ENCODE assay signal across 9 mouse cellular contexts in the genomic region with DNA sequence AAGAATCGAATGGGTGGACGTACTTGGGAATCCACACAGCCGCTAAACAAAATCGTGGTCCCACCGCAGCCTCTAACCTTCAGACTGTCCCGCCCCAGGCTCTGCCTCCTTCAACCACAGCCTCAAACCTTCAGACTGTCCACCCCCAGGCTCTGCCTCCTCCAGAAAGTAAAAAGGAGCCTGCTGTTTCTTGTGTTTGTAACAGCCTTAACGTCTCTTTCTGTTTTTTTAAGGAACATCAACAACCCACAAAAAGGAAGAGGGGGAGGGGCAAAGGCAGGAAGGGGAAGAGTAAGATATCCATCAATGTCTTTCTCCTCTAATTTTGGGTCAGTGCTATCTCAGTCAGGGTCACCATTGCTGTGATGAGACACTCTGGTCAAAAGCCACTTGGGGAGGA. TPM values are rescaled to one million over a fixed set of nuclear protein-coding genes. Genes with fewer than 3 reads are reported as not detected.
DNase-seq lines count a peak whose midpoint lies in the region; ATAC-seq and TF ChIP-seq lines count a peak whose summit lies in the region.
"Had no signal": no experiment of that assay in that cellular context is flagged by ENCODE, and none has a peak within 500 bp of the region (broad histone marks: within the 10 kb centered on the region; RNA-seq: fewer than 3 reads in every experiment).

No protein-coding gene starts in this region.

- TF ChIP-seq EP300 in lung, postnatal 0 days (IDR thresholded peaks at IDR 0.05), result no peak
- TF ChIP-seq EP300 in stomach, postnatal 0 days (optimal IDR thresholded peaks at IDR 0.05), result no peak

- H3K9me3 ChIP-seq in lung, postnatal 0 days (ENCODE audit: low read length), result no peaks in the 10 kb centered on the region
- H3K9me3 ChIP-seq in stomach, postnatal 0 days (ENCODE audit: control insufficient read depth, low read length), result no peaks in the 10 kb centered on the region
- H3K9me3 ChIP-seq: neural tube, embryonic 13.5 days had no signal

- H3K27me3 ChIP-seq in kidney, adult 2 months (replicated peaks; ENCODE audit: control insufficient read depth, insufficient read depth, low read length), result no peaks in the 10 kb centered on the region
- no peaks in the 10 kb centered on the region for H3K27me3 ChIP-seq in lung, postnatal 0 days (replicated peaks; ENCODE audit: insufficient read depth, low read length)
- H3K27me3 ChIP-seq in stomach, postnatal 0 days (ENCODE audit: control insufficient read depth, insufficient read depth, low read length), result no peaks in the 10 kb centered on the region
- H3K27me3 ChIP-seq: neural tube, embryonic 13.5 days had no signal

- H3K36me3 ChIP-seq in kidney, adult 2 months (ENCODE audit: control insufficient read depth, insufficient read depth, low read length), result no peaks in the 10 kb centered on the region
- no peaks in the 10 kb centered on the region for H3K36me3 ChIP-seq in lung, postnatal 0 days (ENCODE audit: insufficient read depth, low read length)
- H3K36me3 ChIP-seq in stomach, postnatal 0 days (ENCODE audit: control insufficient read depth, insufficient read depth, low read length), result no peaks in the 10 kb centered on the region
- H3K36me3 ChIP-seq: neural tube, embryonic 13.5 days had no signal

- H3K4me3 ChIP-seq in kidney, adult 2 months (ENCODE audit: insufficient read depth, low read depth, low read length), result no peak overlapping the region
- no peak overlapping the region for H3K4me3 ChIP-seq in lung, postnatal 0 days (ENCODE audit: low read depth, low read length)
- H3K4me3 ChIP-seq in stomach, postnatal 0 days (ENCODE audit: low read depth, low read length), result no peak overlapping the region
- H3K4me3 ChIP-seq: neural tube, embryonic 13.5 days had no signal

- peak; percentile 66 for DNase-seq in kidney, adult 2 months
- no peak for DNase-seq in kidney, adult 11 months
- peak; percentile 13 for DNase-seq in induced T-regulatory cell, adult 2 months (ENCODE audit: low read depth)
- DNase-seq in lung, postnatal 0 days (ENCODE audit: low spot score), result peak; percentile 25
- no peak for DNase-seq in stomach, postnatal 0 days (ENCODE audit: low spot score)
- DNase-seq in MN1 (ENCODE audit: low spot score), result no peak
- no peak for DNase-seq in embryo, embryonic 10 days (ENCODE audit: low spot score)

- peak overlapping the region; percentile 51; the same call in 1 of the 2 replicates for H3K27ac ChIP-seq in kidney, adult 2 months (ENCODE audit: insufficient read depth, low read depth, low read length)
- H3K27ac ChIP-seq in lung, postnatal 0 days (ENCODE audit: low read length), result no peak overlapping the region
- H3K27ac ChIP-seq in stomach, postnatal 0 days (replicated peaks), result 0 out of 2 replicates have a peak overlapping the region, but pooled peaks have one; percentile 18
- H3K27ac ChIP-seq: neural tube, embryonic 13.5 days had no signal

- no peaks in the 10 kb centered on the region for H3K4me1 ChIP-seq in kidney, adult 2 months (ENCODE audit: control insufficient read depth, insufficient read depth, low read length)
- H3K4me1 ChIP-seq in lung, postnatal 0 days (ENCODE audit: insufficient read depth, low read depth, low read length), result peaks cover 19% of the 10 kb centered on the region; the same call in 1 of the 2 replicates
- peaks cover 10% of the 10 kb centered on the region for H3K4me1 ChIP-seq in stomach, postnatal 0 days (replicated peaks; ENCODE audit: control insufficient read depth, insufficient read depth)

- WGBS in kidney, adult 2 months, result 65% methylated on average over 7 of the region's 7 CpGs
- WGBS in lung, postnatal 0 days, result 51% methylated on average over 7 of the region's 7 CpGs
- WGBS in stomach, postnatal 0 days, result 71% methylated on average over 7 of the region's 7 CpGs

- no peak for ATAC-seq in lung, postnatal 0 days
- ATAC-seq in stomach, postnatal 0 days (ENCODE audit: low FRiP score, low TSS enrichment), result no peak
- no peak for ATAC-seq in inflammation-experienced regulatory T-cells, adult 6 months

- H3K4me2 ChIP-seq in lung, postnatal 0 days (replicated peaks; ENCODE audit: low read depth, low read length), result 0 out of 2 replicates have a peak overlapping the region, but pooled peaks have one; percentile 8
- H3K4me2 ChIP-seq in stomach, postnatal 0 days (replicated peaks; ENCODE audit: low read depth), result no peak overlapping the region
- H3K4me2 ChIP-seq: neural tube, embryonic 13.5 days had no signal

- no peak overlapping the region for H3K9ac ChIP-seq in lung, postnatal 0 days (replicated peaks; ENCODE audit: low read depth)
- no peak overlapping the region for H3K9ac ChIP-seq in stomach, postnatal 0 days (ENCODE audit: low read length)
- H3K9ac ChIP-seq: neural tube, embryonic 13.5 days had no signal

- TF ChIP-seq CTCF in kidney, adult 2 months (conservative IDR thresholded peaks at IDR 0.05; ENCODE audit: insufficient read depth, insufficient read length, low read depth, low read length), result no peak
- no peak for TF ChIP-seq CTCF in lung, postnatal 0 days (IDR thresholded peaks at IDR 0.05)
- TF ChIP-seq CTCF in stomach, postnatal 0 days (IDR thresholded peaks at IDR 0.05; ENCODE audit: low read depth), result no peak

- TF ChIP-seq POLR2A in kidney, adult 2 months (IDR thresholded peaks at IDR 0.05; ENCODE audit: low read depth, low read length), result no peak

RNA-seq across cellular contexts. Expression of a gene that starts 25.2 kb away (rescaled TPM):
- 63.7 and 70.5 TPM in 2 replicates for polyA plus RNA-seq in kidney, adult 2 months (2012; rRNA removed)
- polyA plus RNA-seq in lung, postnatal 0 days (2015; fragmentation: Nextera tagmentation; extraction: Ambion mirVana), result 34.9 and 37.5 TPM in 2 replicates
- 10.4 and 10.5 TPM in 2 replicates for polyA plus RNA-seq in stomach, postnatal 0 days (2015; fragmentation: Nextera tagmentation; extraction: Ambion mirVana)
- polyA plus RNA-seq in inflammation-experienced regulatory T-cells, adult 6 months (2017; shearing (Covaris generic)), result under 1 TPM in 1 of 3 experiments, not detected in 2; 0.26 TPM

Comparison
In these comparisons a context has a peak if more than half of its experiments do, and no peak if none do; other contexts are left out.
1. DNase-seq: peak in kidney, adult 2 months (single experiment), induced T-regulatory cell, adult 2 months (single experiment) and lung, postnatal 0 days (single experiment); none in kidney, adult 11 months (single experiment), stomach, postnatal 0 days (single experiment), MN1 (single experiment) and embryo, embryonic 10 days (single experiment).